8 mouse cellular contexts compared by ENCODE assay signal in the genomic region with DNA sequence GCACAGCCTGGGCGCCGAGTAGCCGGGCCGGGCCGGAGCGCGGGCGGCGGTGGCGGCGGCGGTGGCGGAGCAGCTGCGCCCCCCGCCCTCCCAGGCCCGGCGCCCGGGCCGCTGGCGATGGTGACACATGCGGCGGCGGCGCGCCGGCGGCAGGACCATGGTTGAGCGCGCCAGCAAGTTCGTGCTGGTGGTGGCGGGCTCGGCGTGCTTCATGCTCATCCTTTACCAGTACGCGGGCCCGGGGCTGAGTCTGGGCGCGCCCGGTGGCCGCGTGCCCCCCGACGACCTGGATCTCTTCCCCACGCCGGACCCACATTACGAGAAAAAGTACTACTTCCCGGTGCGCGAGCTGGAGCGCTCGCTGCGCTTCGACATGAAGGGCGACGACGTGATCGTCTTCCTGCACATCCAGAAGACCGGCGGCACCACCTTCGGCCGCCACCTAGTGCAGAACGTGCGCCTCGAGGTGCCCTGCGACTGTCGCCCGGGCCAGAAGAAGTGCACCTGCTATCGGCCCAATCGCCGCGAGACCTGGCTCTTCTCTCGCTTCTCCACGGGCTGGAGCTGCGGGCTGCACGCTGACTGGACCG. TPM values are rescaled to one million over a fixed set of nuclear protein-coding genes. Genes with fewer than 3 reads are reported as not detected.
A peak's percentile ranks its signal among the peaks of the same experiment; 100 is the strongest.
DNase-seq lines count a peak whose midpoint lies in the region; ATAC-seq and TF ChIP-seq lines count a peak whose summit lies in the region.

No protein-coding gene starts in this region.

- TF ChIP-seq CTCF in left cerebral cortex, adult 2 months (IDR thresholded peaks at IDR 0.05): no peak
- TF ChIP-seq CTCF in cerebellum, adult 2 months (IDR thresholded peaks at IDR 0.05; ENCODE audit: borderline replicate concordance, insufficient read depth, low read depth, low read length): no peak
- no peak for TF ChIP-seq CTCF in lung, adult 2 months (IDR thresholded peaks at IDR 0.05; ENCODE audit: insufficient read depth, low read length)

- WGBS in cerebellum, adult 2 months: under 1% methylated on average over 68 of the region's 76 CpGs
- under 1% methylated on average over 67 of the region's 76 CpGs for WGBS in lung, adult 2 months
- WGBS in neural tube, embryonic 15.5 days: under 1% methylated on average over 76 of the region's 76 CpGs

- DNase-seq in left cerebral cortex, adult 2 months (ENCODE audit: extremely low spot score in 1 of 2, low spot score in 2 of 2): peak; percentile 39 to 48
- no peak for DNase-seq in left cerebral cortex, adult 18-20 months (ENCODE audit: low spot score in 2 of 2)
- peak; percentile 61 to 71 for DNase-seq in cerebellum, adult 2 months
- DNase-seq in frontal cortex, postnatal 36 days (ENCODE audit: low spot score in 2 of 2): peak; percentile 52
- DNase-seq in kidney, adult 9 months: peak; percentile 50
- DNase-seq in lung, adult 2 months: peak; percentile 59
- peak; percentile 64 to 74 for DNase-seq in thymus, postnatal 36 days

- peak overlapping the region; percentile 80 for H3K27ac ChIP-seq in left cerebral cortex, adult 2 months
- peak overlapping the region; percentile 24 for H3K27ac ChIP-seq in cerebellum, adult 2 months (ENCODE audit: insufficient read depth, low read length)
- peak overlapping the region; percentile 91 for H3K27ac ChIP-seq in neural tube, embryonic 15.5 days (replicated peaks)

- intact Hi-C loops in left cerebral cortex, adult 2 months (cut with DNase I): loop anchor here (1.0 to 5.0 kb wide), 5 partner anchors 66 to 1176 kb away; no protein-coding TSS in a partner anchor

- H3K4me2 ChIP-seq in neural tube, embryonic 15.5 days: peak overlapping the region; percentile 87

- H3K36me3 ChIP-seq in neural tube, embryonic 15.5 days: no peaks in the 10 kb centered on the region

- H3K4me1 ChIP-seq in cerebellum, adult 2 months (ENCODE audit: control insufficient read depth, insufficient read depth, low read length): peaks cover 36% of the 10 kb centered on the region
- peaks cover 24% of the 10 kb centered on the region for H3K4me1 ChIP-seq in lung, adult 2 months (ENCODE audit: control insufficient read depth, insufficient read depth, low read length)
- peaks cover 71% of the 10 kb centered on the region for H3K4me1 ChIP-seq in neural tube, embryonic 15.5 days

- no peaks in the 10 kb centered on the region for H3K9me3 ChIP-seq in neural tube, embryonic 15.5 days (replicated peaks)

- H3K27me3 ChIP-seq in cerebellum, adult 2 months (ENCODE audit: control insufficient read depth, insufficient read depth, low read length): no peaks in the 10 kb centered on the region
- no peaks in the 10 kb centered on the region for H3K27me3 ChIP-seq in neural tube, embryonic 15.5 days (replicated peaks)

- peak overlapping the region; percentile 95 for H3K4me3 ChIP-seq in left cerebral cortex, adult 2 months
- peak overlapping the region; percentile 74 for H3K4me3 ChIP-seq in cerebellum, adult 2 months (replicated peaks; ENCODE audit: insufficient read depth, low read depth, low read length)
- peak overlapping the region; percentile 61 for H3K4me3 ChIP-seq in lung, adult 2 months (replicated peaks; ENCODE audit: extremely low read depth, low read depth, low read length)
- peak overlapping the region; percentile 88 for H3K4me3 ChIP-seq in neural tube, embryonic 15.5 days (replicated peaks)

- peak overlapping the region; percentile 79 for H3K9ac ChIP-seq in neural tube, embryonic 15.5 days (replicated peaks)

- no peak for TF ChIP-seq POLR2A in cerebellum, adult 2 months (IDR thresholded peaks at IDR 0.05; ENCODE audit: borderline replicate concordance, insufficient read depth, low read length)
- TF ChIP-seq POLR2A in lung, adult 2 months (IDR thresholded peaks at IDR 0.05; ENCODE audit: borderline replicate concordance, extremely low read depth, low read depth, low read length): no peak

- peak; percentile 56 for ATAC-seq in neural tube, embryonic 15.5 days (ENCODE audit: low FRiP score)

RNA-seq across cellular contexts. Expression of gene Hs6st1, which starts 0.4 kb away (rescaled TPM):
- 10 to 100 TPM; 52.8 to 56.1 TPM for total RNA-seq in left cerebral cortex, adult 2 months (2021)
- total RNA-seq in left cerebral cortex, adult 18-20 months (2021): 10 to 100 TPM; 48.6 to 51.7 TPM
- polyA plus RNA-seq in cerebellum, adult 2 months (2012; rRNA removed): 69.8 and 70.5 TPM in 2 replicates
- polyA plus RNA-seq in lung, adult 2 months (2012; rRNA removed): 33.8 and 35.0 TPM in 2 replicates
- 11.7 and 24.1 TPM in 2 replicates for polyA plus RNA-seq in neural tube, embryonic 15.5 days (2015; fragmentation: Nextera tagmentation; extraction: Ambion mirVana)

Comparison
In these comparisons a context has a peak if more than half of its experiments do, and no peak if none do; other contexts are left out.
1. DNase-seq: peak in left cerebral cortex, adult 2 months (2 of 2), cerebellum, adult 2 months (2 of 2), frontal cortex, postnatal 36 days (2 of 2), kidney, adult 9 months (single experiment), lung, adult 2 months (single experiment) and thymus, postnatal 36 days (2 of 2); none in left cerebral cortex, adult 18-20 months (0 of 2).
2. H3K27ac ChIP-seq: peak in every context shown above with its lines; median percentile 91 in neural tube, embryonic 15.5 days; 80 in left cerebral cortex, adult 2 months; 24 in cerebellum, adult 2 months.
3. Peak in every context shown above with its lines, with median percentiles within 50 percentile points of each other: H3K4me3 ChIP-seq.